Mouse (Mus musculus) retina, postnatal 1 day (tissue): Measurements from ENCODE around the gene Znrf1.
A peak's percentile ranks its signal among the peaks of the same experiment; 100 is the strongest.

Experiments used
- DNase-seq: peaks from one replicate; pipeline ENCODE4 v3.0.0-alpha.2; 2012

Znrf1 gene

GRCm38 (mm10) chr8:111535491-111535890, 406 bp upstream of the Znrf1 start:
- no peak for DNase-seq

DNA sequence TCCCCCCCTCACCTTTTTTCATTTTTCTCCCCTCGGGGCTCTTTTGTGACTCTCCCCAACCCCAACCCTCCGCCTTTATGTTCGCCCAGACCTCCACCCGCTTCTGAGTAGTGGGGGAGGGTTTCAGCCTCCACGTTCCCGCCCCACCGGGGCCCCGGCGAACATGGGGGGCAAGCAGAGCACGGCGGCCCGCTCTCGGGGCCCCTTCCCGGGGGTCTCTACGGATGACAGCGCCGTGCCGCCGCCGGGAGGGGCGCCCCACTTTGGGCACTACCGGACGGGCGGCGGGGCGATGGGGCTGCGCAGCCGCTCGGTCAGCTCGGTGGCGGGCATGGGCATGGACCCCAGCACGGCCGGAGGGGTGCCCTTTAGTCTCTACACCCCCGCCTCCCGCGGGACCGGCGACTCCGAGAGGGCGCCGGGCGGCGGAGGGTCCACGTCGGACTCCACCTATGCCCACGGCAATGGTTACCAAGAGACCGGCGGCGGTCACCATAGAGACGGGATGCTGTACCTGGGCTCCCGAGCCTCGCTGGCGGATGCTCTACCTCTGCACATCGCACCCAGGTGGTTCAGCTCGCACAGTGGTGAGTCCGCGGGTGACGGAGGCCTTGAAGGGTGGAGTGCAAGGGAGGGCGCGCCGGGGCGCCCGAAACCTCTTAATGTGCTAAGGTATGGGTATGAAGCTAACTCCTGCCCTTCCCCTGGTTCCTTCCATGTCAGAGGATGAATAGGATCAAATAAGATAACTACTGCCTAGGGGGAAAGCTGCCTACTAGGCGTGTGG, 1.3 kb downstream of the Znrf1 start:
- peak; percentile 44 for DNase-seq

DNA sequence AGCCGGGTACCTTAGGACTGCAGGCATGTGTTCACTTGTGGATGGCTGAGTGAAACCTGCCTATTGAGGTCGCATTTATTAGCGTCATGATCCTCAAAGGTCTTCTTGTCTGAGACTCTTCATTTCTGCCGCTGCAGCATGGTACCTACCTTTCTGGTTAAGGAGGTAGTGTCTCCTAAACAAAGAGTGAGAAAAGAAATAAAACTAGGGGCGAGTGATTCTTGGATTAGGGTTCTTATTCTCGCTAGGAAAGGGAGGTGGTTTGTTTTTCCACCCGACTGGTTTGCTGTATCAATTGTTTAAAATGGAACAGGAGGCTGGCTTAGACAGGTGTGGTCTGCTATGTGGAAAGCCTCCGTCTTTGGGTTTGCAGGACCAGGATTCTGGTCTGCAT, 1.9 kb downstream of the Znrf1 start:
- DNase-seq = no peak

GRCm38 (mm10) chr8:111538194-111538593, 2.3 kb downstream of the Znrf1 start:
- no peak for DNase-seq

DNA sequence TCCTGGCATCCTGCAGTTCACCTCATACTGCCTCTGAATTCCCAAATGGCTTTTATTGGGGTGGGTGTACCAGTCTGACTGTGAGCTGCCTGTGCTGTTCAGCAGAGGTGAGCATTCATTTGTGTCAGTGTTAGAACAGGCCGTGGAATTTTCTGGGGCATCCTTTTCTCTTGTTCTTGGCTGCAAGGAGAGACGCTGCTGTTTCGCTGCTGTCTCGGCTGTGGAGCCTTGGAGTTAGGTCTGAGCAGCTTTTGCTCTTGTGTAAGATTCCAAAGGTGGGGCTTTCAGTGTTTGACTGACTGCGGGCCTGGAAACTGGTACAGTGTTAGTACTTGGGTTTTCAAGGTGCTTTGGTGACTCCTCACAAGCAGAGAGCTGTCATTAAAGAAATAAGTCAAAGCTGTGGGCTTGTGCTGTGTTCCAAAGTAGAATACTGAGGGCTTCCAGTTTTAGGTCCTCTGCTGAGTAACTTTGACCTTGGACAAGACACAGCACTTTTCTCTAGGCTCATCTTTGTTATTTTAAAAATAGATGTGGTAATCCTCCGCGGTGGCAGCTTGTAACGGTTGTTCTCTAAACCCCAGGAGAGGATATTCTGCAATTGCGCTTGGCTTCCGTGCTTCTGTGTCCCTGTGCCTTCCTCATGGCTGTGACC, 3.7 kb downstream of the Znrf1 start:
- DNase-seq = no peak

- DNase-seq = peak; percentile 60
Observed at GRCm38 (mm10) chr8:111543712-111544380, 7.9 kb downstream of the Znrf1 start.

DNA sequence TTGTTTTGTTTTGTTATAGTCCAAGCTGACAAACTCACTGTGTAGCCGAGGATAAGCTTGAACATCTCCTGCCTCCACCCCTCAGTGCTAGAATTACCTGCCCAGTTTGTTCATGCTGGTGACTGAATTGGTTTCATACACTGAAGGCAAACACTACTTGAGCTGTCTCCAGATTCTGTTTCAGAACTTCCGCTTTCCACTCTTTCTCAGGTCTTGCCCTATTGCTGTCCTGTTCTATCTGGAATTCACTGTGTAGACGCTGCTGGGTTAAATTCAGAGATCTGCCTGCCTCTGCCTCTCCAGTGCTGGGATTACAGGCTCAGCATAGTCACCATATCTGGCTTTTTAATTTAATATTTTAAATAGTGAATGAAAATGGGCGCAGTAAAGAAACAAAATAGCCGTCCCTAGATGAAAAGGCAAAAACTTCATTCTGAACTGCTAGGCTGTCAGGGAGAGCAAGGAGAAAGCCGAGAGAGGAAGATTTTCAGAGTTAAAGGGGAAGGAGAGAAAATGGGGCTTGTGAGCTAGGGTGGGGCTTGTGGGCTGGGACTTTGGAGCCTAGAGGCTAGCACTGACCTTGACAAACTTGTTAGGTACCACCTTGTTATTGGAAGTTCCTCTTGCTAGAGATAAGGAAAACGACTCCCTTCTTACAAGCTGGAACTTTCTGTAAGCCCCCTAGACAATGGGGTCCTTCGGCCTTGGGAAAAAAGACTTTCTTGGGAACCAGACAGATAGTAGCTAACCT, 9.7 kb downstream of the Znrf1 start:
- no peak for DNase-seq

DNA sequence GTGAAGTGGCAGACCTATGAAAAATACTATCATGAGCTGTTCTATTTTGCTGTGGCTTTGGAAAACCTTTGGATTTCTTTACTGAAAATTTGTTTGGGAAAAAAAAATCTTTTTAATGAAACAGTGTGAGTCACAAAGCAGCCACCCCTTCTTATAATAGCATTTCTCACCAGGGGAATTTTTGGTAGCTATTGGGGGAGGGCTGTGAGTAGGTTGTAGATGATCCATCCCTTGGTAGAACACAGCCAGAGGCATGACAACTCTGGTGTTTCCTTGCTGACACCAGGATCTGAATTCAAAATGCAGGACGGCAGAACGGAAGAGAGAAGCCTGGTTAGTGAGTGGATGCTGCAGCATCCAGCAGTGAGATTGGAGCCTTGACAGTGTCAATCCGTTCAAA, 11.2 kb downstream of the Znrf1 start:
- no peak for DNase-seq

GRCm38 (mm10) chr8:111548201-111548600, 12.3 kb downstream of the Znrf1 start:
- no peak for DNase-seq

GRCm38 (mm10) chr8:111550002-111550870, 14.3 kb downstream of the Znrf1 start:
- DNase-seq = no peak

DNA sequence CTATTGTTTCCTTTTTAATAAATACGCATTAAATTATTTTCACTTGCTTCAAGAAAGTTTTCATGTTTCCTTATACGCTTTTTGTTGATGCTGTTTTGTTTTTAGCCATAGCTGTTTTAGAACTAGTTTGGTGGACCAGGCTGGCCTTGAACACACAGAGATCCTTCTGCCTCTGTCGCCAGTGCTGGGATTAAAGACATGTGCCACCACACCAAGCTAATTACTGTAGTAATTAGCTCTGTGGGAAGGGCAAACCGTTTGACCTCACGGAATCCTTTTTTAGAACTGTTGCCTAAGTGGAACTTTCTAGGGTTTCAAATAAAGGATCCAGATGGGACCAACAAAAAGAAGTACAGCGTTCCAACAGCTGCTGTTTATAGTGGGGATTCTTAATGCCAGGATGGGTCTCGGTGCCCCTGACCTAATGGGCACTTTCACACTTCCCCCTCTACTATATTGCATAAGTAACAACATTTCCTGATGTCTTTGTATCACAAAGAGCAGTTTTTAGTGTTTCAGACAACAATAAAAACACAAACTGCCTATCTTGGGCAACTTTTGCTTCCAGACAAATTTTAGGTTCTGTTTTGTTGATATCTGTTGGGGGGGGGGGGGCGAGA, 15.7 kb downstream of the Znrf1 start:
- no peak for DNase-seq

DNA sequence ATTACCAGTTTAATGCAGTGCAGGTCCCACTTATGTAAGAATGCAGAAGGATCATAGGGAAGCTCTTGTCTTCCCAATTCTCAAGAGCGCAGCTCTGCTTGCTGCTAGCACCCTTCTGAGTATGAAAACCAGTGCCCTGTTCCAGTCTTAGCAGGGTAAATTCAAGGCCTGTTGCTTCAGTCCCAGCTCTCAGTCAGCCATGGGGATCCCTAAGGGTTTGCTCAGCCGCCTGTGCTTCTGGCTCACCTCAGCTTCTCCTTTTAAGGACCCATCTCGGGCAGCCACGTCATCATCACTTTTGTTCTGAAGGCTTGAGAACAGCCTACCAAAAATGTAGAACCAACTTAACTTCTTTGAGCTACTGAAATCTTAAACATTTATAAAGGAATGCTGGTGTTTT, 25.9 kb downstream of the Znrf1 start:
- DNase-seq = no peak

DNA sequence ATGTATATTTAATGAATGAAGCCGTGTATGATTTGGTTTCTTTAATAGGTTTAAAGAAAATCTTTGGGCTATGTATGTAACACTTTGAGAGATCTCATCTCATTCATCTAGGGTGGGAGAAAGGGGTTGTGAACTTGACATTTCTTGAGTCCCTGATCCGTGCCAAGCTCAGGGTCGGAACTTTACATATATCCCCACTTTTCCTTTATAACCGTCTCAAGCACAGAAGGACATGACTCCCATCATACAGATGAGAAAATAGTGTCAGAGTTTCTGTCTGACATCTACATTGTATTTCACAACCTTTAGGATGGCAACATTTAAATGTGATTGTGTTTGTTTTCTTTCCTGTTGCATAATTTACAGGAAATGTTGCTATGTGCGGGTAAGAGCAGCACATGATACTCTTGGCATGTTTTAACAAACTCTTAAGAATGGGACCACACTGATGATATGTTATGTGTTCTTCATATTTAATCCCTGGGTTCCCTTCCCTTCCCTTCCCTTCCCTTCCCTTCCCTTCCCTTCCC, 26.4 kb downstream of the Znrf1 start:
- no peak for DNase-seq

- no peak for DNase-seq
Observed at GRCm38 (mm10) chr8:111563075-111563474, 27.2 kb downstream of the Znrf1 start.

DNA sequence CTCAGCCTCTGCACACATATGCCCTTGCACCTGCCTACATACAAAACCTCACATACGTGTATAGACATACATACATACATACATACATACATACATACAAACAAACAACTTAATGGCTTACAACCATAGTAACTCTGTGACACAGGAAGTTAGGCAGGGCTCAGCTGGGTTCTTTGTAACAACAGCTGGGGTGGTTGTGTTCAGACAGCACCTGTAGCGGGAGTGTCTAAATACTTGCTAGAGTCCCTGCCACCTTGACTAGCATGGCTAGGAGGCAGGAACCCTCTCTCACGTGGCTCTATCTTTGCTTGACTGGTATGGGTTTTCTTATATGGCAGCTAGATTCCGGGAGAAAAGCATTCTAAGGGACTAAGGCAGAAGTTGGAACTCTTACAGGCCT, 27.8 kb downstream of the Znrf1 start:
- DNase-seq = no peak

DNA sequence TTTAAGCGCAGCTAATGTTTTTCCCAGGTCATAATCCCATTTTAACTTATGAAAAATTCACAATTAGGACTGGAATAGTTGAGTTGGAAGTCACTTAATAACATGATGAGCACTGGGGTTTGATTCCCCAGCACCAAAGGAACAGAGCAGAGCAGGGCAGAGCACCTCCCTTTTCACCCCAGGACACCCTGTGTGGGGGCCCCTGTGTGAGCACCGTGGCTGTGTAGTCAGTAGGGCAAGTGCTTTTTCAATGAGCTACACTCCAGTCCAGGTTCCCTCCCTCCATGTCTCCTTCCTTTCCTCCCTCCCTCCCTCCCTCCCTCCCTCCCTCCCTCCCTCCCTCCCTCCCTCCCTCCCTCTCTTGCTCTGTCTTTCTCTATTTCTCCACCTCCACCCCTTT, 28.2 kb downstream of the Znrf1 start:
- DNase-seq = no peak

- DNase-seq = no peak
Observed at GRCm38 (mm10) chr8:111565784-111566191, 29.9 kb downstream of the Znrf1 start.

DNA sequence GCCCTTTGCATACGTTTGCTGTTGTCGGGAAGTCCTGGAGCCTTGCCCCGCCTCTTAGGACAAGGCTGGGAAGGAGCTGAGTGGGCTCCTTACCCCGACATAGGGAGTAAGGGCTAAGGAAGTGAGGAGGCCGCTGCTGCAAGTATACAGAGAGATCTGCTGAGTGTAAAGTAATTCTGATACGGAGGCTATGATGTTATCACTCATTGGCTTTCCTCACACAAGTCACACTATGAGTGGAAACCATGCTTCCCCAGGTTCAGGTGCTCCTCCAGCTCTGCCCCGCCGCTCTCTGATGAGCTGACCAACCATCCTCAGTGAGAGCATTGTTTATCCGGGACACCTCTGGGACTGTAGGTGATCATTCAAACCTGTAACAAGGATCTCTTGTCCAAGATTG, 30.4 kb downstream of the Znrf1 start:
- DNase-seq = no peak

DNA sequence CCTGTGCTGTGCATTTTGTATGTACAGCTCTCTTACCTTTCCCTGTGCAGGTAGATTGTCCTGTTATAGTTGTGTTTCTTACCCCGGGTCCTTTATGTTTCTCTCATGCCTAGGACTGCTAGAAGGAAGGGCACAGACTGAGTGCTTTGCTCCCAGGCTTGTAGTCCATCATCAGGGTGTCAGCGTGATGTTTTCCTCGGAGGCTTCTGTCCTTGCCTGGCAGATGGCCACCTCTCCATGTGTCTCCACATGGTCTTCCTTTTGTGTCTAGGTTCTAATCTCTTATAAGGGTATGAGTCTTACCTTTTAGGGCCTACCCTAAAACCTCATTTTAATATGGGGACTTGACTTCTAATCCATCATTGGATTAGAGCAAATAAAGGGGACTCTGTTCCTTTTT, 31.7 kb downstream of the Znrf1 start:
- DNase-seq = no peak

DNA sequence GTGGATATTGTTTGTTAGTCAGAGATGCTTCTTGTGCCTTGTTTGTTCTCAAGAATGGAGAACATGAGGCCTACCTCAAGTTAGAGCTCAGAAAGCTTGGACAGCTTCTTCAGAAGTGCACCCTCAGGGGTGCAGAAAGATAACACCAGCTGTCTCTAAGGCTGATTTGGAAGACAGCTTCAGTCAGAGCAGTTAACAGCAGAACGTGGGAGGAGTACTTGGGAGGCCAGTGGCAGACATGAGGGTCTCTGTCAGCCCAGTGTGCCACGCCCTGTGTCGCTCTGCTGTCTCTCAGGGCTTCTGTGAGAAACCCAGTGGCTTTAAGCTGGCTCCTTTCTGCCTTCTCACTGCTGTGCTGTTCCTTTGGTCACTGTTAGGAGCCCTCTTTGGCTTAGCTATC, 32.1 kb downstream of the Znrf1 start:
- no peak for DNase-seq

- DNase-seq = no peak
Observed at GRCm38 (mm10) chr8:111569926-111570325, 34.0 kb downstream of the Znrf1 start.

GRCm38 (mm10) chr8:111570432-111570831, 34.5 kb downstream of the Znrf1 start:
- no peak for DNase-seq
